Mouse (Mus musculus) lung, postnatal 10 days (tissue): ENCODE measurements around the gene Osbp2.
A peak's percentile ranks its signal among the peaks of the same experiment; 100 is the strongest.

ENCODE experiments used
- DNase-seq: peaks from one replicate; pipeline ENCODE4 v3.0.0; 2021

Gene Osbp2

GRCm38 (mm10) chr11:3862661-3863453 lies 846 bp downstream of the Osbp2 start:
- DNase-seq: no peak

- DNase-seq: no peak
Observed at GRCm38 (mm10) chr11:3860361-3860760, 3.3 kb downstream of the Osbp2 start.

- DNase-seq: no peak
Observed at GRCm38 (mm10) chr11:3859778-3860177, 3.9 kb downstream of the Osbp2 start.

GRCm38 (mm10) chr11:3857902-3858301 lies 5.8 kb downstream of the Osbp2 start:
- no peak for DNase-seq

- DNase-seq: no peak
Observed at GRCm38 (mm10) chr11:3855846-3856245, 7.9 kb downstream of the Osbp2 start.

- DNase-seq: no peak
Observed at GRCm38 (mm10) chr11:3854156-3854555, 9.5 kb downstream of the Osbp2 start.

- DNase-seq: no peak
Observed at GRCm38 (mm10) chr11:3853481-3854034, 10.1 kb downstream of the Osbp2 start.

- no peak for DNase-seq
Observed at GRCm38 (mm10) chr11:3853031-3853430, 10.7 kb downstream of the Osbp2 start.

- DNase-seq: no peak
Observed at GRCm38 (mm10) chr11:3851872-3852271, 11.8 kb downstream of the Osbp2 start.

GRCm38 (mm10) chr11:3850746-3851277 lies 12.9 kb downstream of the Osbp2 start:
- DNase-seq: no peak

- DNase-seq: no peak
Observed at GRCm38 (mm10) chr11:3850315-3850614, 13.4 kb downstream of the Osbp2 start.

GRCm38 (mm10) chr11:3849469-3850314 lies 14.0 kb downstream of the Osbp2 start:
- DNase-seq: no peak

GRCm38 (mm10) chr11:3846351-3846750 lies 17.4 kb downstream of the Osbp2 start:
- no peak for DNase-seq

GRCm38 (mm10) chr11:3843943-3844734 lies 19.6 kb downstream of the Osbp2 start:
- DNase-seq: no peak

- no peak for DNase-seq
Observed at GRCm38 (mm10) chr11:3835271-3835670, 28.4 kb downstream of the Osbp2 start.

GRCm38 (mm10) chr11:3834421-3835098 lies 29.1 kb downstream of the Osbp2 start:
- DNase-seq: peak; percentile 36

GRCm38 (mm10) chr11:3833544-3834420 lies 29.9 kb downstream of the Osbp2 start:
- DNase-seq: no peak

- peak; percentile 51 for DNase-seq
Observed at GRCm38 (mm10) chr11:3832193-3832901, 31.4 kb downstream of the Osbp2 start.

- no peak for DNase-seq
Observed at GRCm38 (mm10) chr11:3829736-3830135, 34.0 kb downstream of the Osbp2 start.

- no peak for DNase-seq
Observed at GRCm38 (mm10) chr11:3824138-3824537, 39.6 kb downstream of the Osbp2 start.
